Mouse (Mus musculus): ENCODE measurements around the gene D3Ertd751e.

The D3Ertd751e gene

GRCm38 (mm10) chr3:41742278-41742934, at the start of gene D3Ertd751e, which contains the start of gene Sclt1:
Gene D3Ertd751e (plus strand): TSS chr3:41742611.
Gene Sclt1 (minus strand): TSS chr3:41742514.
- peak; percentile 95 for DNase-seq (ENCODE audit: low read depth, low spot score)

GRCm38 (mm10) chr3:41695681-41696080, 46.7 kb upstream of the D3Ertd751e start:
- peak; percentile 89 for DNase-seq (ENCODE audit: low read depth, low spot score)

- DNase-seq (ENCODE audit: low read depth, low spot score): peak; percentile 26
Observed at GRCm38 (mm10) chr3:41741601-41742277, 672 bp upstream of the D3Ertd751e start.

GRCm38 (mm10) chr3:41743436-41743835, 1.0 kb downstream of the D3Ertd751e start:
- DNase-seq (ENCODE audit: low read depth, low spot score): peak; percentile 38

- DNase-seq (ENCODE audit: low read depth, low spot score): no peak
Observed at GRCm38 (mm10) chr3:41754556-41754955, 12.1 kb downstream of the D3Ertd751e start.

- no peak for DNase-seq (ENCODE audit: low read depth, low spot score)
Observed at GRCm38 (mm10) chr3:41762091-41762490, 19.7 kb downstream of the D3Ertd751e start.

- no peak for DNase-seq (ENCODE audit: low read depth, low spot score)
Observed at GRCm38 (mm10) chr3:41812447-41812846, 70.0 kb downstream of the D3Ertd751e start.

Data from ES-CJ7 (cell line).